Mouse (Mus musculus): Measurements from ENCODE around the gene Cyp39a1. TPM values are rescaled to one million over a fixed set of nuclear protein-coding genes. Genes with fewer than 3 reads are reported as not detected.

Gene Cyp39a1
- 19.6 and 23.3 TPM in 2 replicates for polyA plus RNA-seq (2014; fragmentation: Nextera tagmentation; extraction: Ambion mirVana)

DNA sequence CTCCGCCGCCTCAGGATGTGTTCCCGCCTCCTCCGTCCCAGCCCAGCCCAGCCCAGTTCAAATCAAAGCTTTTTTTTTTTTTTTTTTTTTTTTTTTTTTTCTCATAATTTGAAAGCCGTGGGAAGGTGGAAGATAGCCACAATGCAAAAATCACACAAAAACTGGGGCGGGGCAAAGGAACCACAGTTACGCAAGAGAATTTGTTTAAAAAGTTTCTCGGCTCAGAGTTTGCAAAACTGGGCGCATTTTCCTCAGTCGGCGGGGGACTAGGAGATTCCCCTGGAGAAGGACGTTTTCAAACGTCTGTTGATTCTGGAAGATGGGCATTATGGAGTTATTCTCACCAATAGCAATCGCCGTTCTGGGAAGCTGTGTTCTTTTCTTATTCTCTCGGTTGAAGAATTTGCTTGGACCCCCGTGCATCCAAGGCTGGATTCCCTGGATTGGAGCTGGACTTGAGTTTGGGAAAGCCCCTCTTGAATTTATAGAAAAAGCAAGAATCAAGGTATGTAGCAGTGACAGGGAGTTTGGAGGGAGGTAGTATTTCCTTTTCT is at the start of gene Cyp39a1:
Cyp39a1 (plus strand) TSS at position 136 of the 554 bp plus-strand sequence.
- Histone ChIP-seq H3K9ac (ENCODE audit: low read depth, low read length) (peak within 1 kb of the TSS; percentile 85), H3K4me2 (ENCODE audit: low read depth, low read length) (peak within 1 kb of the TSS; percentile 86), H3K4me3 (ENCODE audit: low read depth, low read length) (peak within 1 kb of the TSS; percentile 93), H3K27ac (replicated peaks; ENCODE audit: low read depth, low read length) (peak within 1 kb of the TSS; percentile 58), H3K36me3 (ENCODE audit: control insufficient read depth, insufficient read depth, low read length) (no peaks in the 10 kb centered on the region), H3K4me1 (ENCODE audit: control insufficient read depth, insufficient read depth, low read length) (peaks cover 24% of the 10 kb centered on the region), H3K9me3 (ENCODE audit: control insufficient read depth, low read length) (no peaks in the 10 kb centered on the region), H3K27me3 (replicated peaks; ENCODE audit: control insufficient read depth, insufficient read depth, low read length) (no peaks in the 10 kb centered on the region)
- DNase-seq (ENCODE audit: low spot score) (no peak), ATAC-seq (ENCODE audit: low read depth) (no peak)
- WGBS = under 1% methylated on average over 17 of the region's 17 CpGs

DNA sequence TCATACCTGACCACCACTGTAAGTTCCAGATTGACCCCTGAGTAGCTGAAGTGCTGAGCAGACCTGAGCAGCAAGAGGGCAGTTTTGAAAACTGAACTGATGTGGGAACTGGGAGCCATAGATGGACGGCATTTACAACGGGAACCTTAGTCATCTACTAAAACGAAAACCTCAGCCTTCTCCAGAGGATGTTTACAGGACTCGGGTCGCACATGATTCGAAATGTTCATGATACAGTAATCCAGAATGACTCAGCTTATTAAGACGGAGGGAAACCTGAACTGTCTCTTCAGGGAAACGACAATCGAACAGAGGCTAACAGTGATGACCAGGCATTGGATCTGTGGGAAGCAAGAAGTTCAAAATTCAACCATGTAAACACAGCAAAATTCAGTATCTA is 48.1 kb upstream of the Cyp39a1 start:
- Histone ChIP-seq H3K4me1 (ENCODE audit: control insufficient read depth, insufficient read depth, low read length) (no peaks in the 10 kb centered on the region), H3K9me3 (ENCODE audit: control insufficient read depth, low read length) (0 out of 2 replicates have a peak, but pooled peaks cover 2% of the 10 kb centered on the region), H3K4me2 (ENCODE audit: low read depth, low read length) (no peak overlapping the region), H3K4me3 (ENCODE audit: low read depth, low read length) (no peak overlapping the region), H3K36me3 (ENCODE audit: control insufficient read depth, insufficient read depth, low read length) (no peaks in the 10 kb centered on the region), H3K27me3 (replicated peaks; ENCODE audit: control insufficient read depth, insufficient read depth, low read length) (no peaks in the 10 kb centered on the region), H3K27ac (replicated peaks; ENCODE audit: low read depth, low read length) (no peak overlapping the region), H3K9ac (ENCODE audit: low read depth, low read length) (no peak overlapping the region)
- 85% methylated on average over 9 of the region's 9 CpGs for WGBS
- DNase-seq (ENCODE audit: low spot score) (no peak), ATAC-seq (ENCODE audit: low read depth) (no peak)

DNA sequence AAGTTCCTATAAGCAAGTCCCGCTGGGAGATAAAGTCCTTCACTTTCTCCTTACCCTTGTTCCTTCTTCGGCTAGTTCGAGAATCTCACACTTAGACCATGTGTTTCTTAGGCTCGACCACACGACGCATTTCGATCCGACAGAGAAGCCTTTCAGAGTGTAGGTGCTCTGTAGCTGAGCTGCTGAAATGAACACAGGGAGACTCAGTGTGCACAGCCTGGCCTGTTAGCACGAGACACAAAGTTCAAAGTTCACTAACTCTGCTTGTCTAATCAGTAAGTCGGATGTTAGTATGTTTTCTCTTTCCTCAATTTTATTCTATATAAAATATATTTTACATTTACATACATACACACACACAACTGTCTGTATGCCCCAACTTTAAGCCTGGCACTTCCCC is 45.1 kb upstream of the Cyp39a1 start:
- no peak for DNase-seq (ENCODE audit: low spot score)
- Histone ChIP-seq H3K27ac (replicated peaks; ENCODE audit: low read depth, low read length) (no peak overlapping the region), H3K9ac (ENCODE audit: low read depth, low read length) (no peak overlapping the region), H3K27me3 (replicated peaks; ENCODE audit: control insufficient read depth, insufficient read depth, low read length) (no peaks in the 10 kb centered on the region), H3K36me3 (ENCODE audit: control insufficient read depth, insufficient read depth, low read length) (no peaks in the 10 kb centered on the region), H3K4me1 (ENCODE audit: control insufficient read depth, insufficient read depth, low read length) (no peaks in the 10 kb centered on the region), H3K9me3 (ENCODE audit: control insufficient read depth, low read length) (peaks cover 9% of the 10 kb centered on the region; the same call in 1 of the 2 replicates), H3K4me2 (ENCODE audit: low read depth, low read length) (no peak overlapping the region), H3K4me3 (ENCODE audit: low read depth, low read length) (no peak overlapping the region)
- WGBS = 89% methylated on average over 10 of the region's 10 CpGs
- ATAC-seq (ENCODE audit: low read depth) = no peak

DNA sequence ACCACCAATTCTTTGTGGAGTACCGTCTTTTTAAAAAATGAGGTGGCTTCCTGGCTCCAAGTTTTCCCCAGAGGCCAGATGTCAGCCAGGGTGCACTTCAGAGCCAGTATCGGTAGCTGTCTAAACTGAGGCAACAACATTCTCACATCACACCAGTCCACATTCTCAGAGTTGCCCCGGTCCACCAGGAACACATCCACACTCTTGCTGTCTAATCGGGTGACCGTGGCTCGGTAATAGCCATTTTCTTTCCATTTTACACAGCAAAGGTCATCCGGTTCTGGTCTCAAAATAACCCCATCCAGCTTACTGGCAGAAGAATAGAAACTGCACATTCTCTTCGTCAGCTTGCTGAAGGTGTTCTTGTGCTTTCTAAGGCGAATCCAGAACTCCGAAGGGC is 39.0 kb upstream of the Cyp39a1 start:
- Histone ChIP-seq H3K27ac (replicated peaks; ENCODE audit: low read depth, low read length) (no peak overlapping the region), H3K27me3 (replicated peaks; ENCODE audit: control insufficient read depth, insufficient read depth, low read length) (peaks cover 38% of the 10 kb centered on the region), H3K9me3 (ENCODE audit: control insufficient read depth, low read length) (peaks cover 17% of the 10 kb centered on the region; the same call in 1 of the 2 replicates), H3K9ac (ENCODE audit: low read depth, low read length) (no peak overlapping the region), H3K36me3 (ENCODE audit: control insufficient read depth, insufficient read depth, low read length) (no peaks in the 10 kb centered on the region), H3K4me3 (ENCODE audit: low read depth, low read length) (no peak overlapping the region), H3K4me1 (ENCODE audit: control insufficient read depth, insufficient read depth, low read length) (peaks cover 6% of the 10 kb centered on the region; the same call in 1 of the 2 replicates), H3K4me2 (ENCODE audit: low read depth, low read length) (no peak overlapping the region)
- DNase-seq (ENCODE audit: low spot score) (no peak), ATAC-seq (ENCODE audit: low read depth) (no peak)
- WGBS = 90% methylated on average over 10 of the region's 10 CpGs

DNA sequence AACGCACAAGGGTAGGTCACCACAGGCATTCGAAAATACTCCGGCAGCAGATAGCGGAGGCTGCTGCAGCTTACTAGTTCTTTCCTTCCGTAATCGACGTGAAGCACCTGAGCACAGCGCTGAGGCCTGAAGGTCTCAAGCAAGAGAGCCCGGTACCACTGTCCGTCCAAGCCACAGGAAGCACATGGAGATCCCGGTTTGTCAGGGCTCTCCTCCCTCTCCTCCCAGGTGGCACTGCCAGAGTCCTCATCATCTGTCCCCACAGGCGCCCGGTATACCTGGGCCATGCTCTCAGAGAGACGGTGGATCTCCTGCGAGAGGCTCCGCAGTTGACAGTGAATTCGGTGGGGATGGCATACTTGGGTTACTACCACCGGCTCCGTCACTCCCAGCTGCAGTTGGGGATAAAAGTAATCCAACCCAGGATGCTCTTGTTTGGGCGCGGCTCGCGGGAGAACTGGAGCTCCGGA is 38.2 kb upstream of the Cyp39a1 start:
- Histone ChIP-seq H3K27me3 (replicated peaks; ENCODE audit: control insufficient read depth, insufficient read depth, low read length) (peaks cover 38% of the 10 kb centered on the region), H3K9ac (ENCODE audit: low read depth, low read length) (peak overlapping the region; percentile 52; the same call in 1 of the 2 replicates)

DNA sequence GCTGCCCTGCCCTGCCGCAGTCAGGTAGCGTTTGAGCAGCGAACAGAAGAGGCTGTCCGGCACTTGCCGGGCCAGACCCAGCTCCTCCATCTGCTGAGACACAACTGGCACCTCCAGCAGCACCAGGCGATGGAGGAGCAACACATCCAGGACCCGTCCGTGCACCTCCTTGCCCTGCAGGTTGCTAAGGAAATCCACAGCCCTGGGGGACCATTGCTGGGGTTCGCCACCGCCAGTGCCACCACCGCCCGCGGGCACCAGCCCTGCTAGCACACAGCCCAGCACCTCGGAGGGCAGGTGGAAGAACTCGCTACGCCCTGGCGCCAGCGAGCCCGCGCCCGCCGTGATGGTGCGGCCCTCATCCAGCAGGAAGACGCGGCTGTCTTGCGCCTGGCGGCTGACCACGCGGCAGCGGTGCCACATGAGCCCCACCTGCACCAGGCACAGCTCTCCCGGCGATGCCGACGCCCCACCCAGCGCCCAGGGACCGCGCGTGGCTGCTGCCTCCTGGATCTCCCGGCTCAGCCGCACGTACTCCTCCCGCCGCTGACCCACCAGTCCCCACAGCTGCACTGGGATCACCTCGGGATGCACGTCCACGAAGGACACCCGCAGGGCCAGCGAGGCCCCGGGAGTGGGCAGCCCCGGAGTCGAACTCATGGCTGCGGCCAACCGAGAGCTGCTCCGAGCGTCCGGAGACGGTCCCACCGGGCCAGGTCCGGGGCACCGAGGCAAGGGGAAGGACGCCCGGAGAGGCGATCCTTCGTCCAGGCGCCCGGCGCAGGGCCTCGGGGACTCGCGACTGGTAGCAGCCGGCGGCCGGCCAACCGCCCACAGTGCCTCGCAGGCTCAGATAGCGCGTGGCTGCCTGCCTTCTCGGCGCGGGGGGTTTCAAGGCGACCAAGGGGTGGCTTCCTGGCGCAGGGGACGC is 37.5 kb upstream of the Cyp39a1 start, which contains the start of gene Tdrd6:
Tdrd6 (minus strand) TSS at position 804 of the 931 bp plus-strand sequence.
- Histone ChIP-seq H3K4me1 (ENCODE audit: control insufficient read depth, insufficient read depth, low read length) (peaks cover 6% of the 10 kb centered on the region; the same call in 1 of the 2 replicates), H3K4me2 (ENCODE audit: low read depth, low read length) (peak within 1 kb of the TSS; percentile 79), H3K9ac (ENCODE audit: low read depth, low read length) (peak within 1 kb of the TSS; percentile 52), H3K36me3 (ENCODE audit: control insufficient read depth, insufficient read depth, low read length) (no peaks in the 10 kb centered on the region), H3K4me3 (ENCODE audit: low read depth, low read length) (peak within 1 kb of the TSS; percentile 46), H3K9me3 (ENCODE audit: control insufficient read depth, low read length) (peaks cover 17% of the 10 kb centered on the region; the same call in 1 of the 2 replicates), H3K27ac (replicated peaks; ENCODE audit: low read depth, low read length) (no peak within 1 kb of the TSS), H3K27me3 (replicated peaks; ENCODE audit: control insufficient read depth, insufficient read depth, low read length) (peaks cover 38% of the 10 kb centered on the region)
- WGBS = 2% methylated on average over 40 of the region's 83 CpGs
- DNase-seq (ENCODE audit: low spot score) = no peak
- peak; percentile 50; the same call in 1 of the 2 replicates for ATAC-seq (ENCODE audit: low read depth)

More for the DNA sequence above, 38.2 kb upstream of the Cyp39a1 start:
- WGBS = 18% methylated on average over 24 of the region's 24 CpGs
- no peak for DNase-seq (ENCODE audit: low spot score)
- Histone ChIP-seq H3K4me3 (ENCODE audit: low read depth, low read length) (peak overlapping the region; percentile 46), H3K27ac (replicated peaks; ENCODE audit: low read depth, low read length) (no peak overlapping the region), H3K4me2 (ENCODE audit: low read depth, low read length) (peak overlapping the region; percentile 79), H3K9me3 (ENCODE audit: control insufficient read depth, low read length) (peaks cover 17% of the 10 kb centered on the region; the same call in 1 of the 2 replicates), H3K4me1 (ENCODE audit: control insufficient read depth, insufficient read depth, low read length) (peaks cover 6% of the 10 kb centered on the region; the same call in 1 of the 2 replicates), H3K36me3 (ENCODE audit: control insufficient read depth, insufficient read depth, low read length) (no peaks in the 10 kb centered on the region)
- no peak for ATAC-seq (ENCODE audit: low read depth)

DNA sequence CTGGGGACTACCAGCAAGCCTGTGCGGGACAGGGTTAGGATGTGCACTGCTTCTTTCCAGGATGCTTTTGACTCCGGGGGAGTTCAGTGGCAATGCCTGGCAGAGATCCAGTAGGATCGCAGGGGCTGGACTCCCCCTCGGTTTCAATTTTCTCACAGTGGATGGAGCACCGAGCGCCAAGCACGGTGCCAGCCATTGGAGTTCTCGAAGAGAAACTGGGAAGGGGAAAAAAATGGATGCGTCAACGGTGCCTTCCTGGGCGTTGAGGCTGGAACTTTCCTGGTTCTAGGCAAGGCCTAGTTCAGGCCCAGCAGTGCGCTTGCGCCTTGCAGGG is 36.8 kb upstream of the Cyp39a1 start:
- H3K4me3 ChIP-seq (ENCODE audit: low read depth, low read length) = peak overlapping the region; percentile 46
- H3K27ac ChIP-seq (replicated peaks; ENCODE audit: low read depth, low read length) = no peak overlapping the region
- peaks cover 6% of the 10 kb centered on the region; the same call in 1 of the 2 replicates for H3K4me1 ChIP-seq (ENCODE audit: control insufficient read depth, insufficient read depth, low read length)
- no peak for ATAC-seq (ENCODE audit: low read depth)
- peak overlapping the region; percentile 52 for H3K9ac ChIP-seq (ENCODE audit: low read depth, low read length)
- no peak for DNase-seq (ENCODE audit: low spot score)
- peak overlapping the region; percentile 79 for H3K4me2 ChIP-seq (ENCODE audit: low read depth, low read length)
- H3K36me3 ChIP-seq (ENCODE audit: control insufficient read depth, insufficient read depth, low read length) = no peaks in the 10 kb centered on the region
- H3K27me3 ChIP-seq (replicated peaks; ENCODE audit: control insufficient read depth, insufficient read depth, low read length) = peaks cover 38% of the 10 kb centered on the region
- 40% methylated on average over 13 of the region's 13 CpGs for WGBS
- peaks cover 17% of the 10 kb centered on the region; the same call in 1 of the 2 replicates for H3K9me3 ChIP-seq (ENCODE audit: control insufficient read depth, low read length)

DNA sequence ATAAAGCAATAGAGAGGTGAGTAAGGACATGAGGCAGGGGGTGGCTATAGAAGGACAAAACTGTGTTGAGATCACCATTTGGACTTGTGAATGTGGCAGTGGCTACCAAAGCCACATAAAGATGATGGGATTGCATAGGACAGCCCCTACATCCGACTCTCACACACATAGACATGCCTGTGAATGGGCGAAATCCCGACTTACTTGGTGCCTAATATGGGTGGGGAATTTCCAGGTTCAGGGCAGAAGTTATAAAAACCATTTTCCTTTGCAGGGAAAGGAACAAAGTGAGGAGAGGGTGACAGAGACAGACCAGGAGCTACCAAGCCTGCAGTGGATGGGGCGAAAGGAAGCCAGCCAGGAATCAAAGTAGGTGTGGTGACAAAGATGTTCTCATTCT is 30.1 kb upstream of the Cyp39a1 start:
- Histone ChIP-seq H3K4me3 (ENCODE audit: low read depth, low read length) (no peak overlapping the region), H3K27me3 (replicated peaks; ENCODE audit: control insufficient read depth, insufficient read depth, low read length) (no peaks in the 10 kb centered on the region), H3K4me2 (ENCODE audit: low read depth, low read length) (no peak overlapping the region), H3K4me1 (ENCODE audit: control insufficient read depth, insufficient read depth, low read length) (no peaks in the 10 kb centered on the region), H3K9ac (ENCODE audit: low read depth, low read length) (no peak overlapping the region), H3K27ac (replicated peaks; ENCODE audit: low read depth, low read length) (no peak overlapping the region), H3K9me3 (ENCODE audit: control insufficient read depth, low read length) (no peaks in the 10 kb centered on the region), H3K36me3 (ENCODE audit: control insufficient read depth, insufficient read depth, low read length) (0 out of 2 replicates have a peak, but pooled peaks cover 3% of the 10 kb centered on the region)
- DNase-seq (ENCODE audit: low spot score) = no peak
- 94% methylated on average over 4 of the region's 4 CpGs for WGBS
- no peak for ATAC-seq (ENCODE audit: low read depth)
